Mouse (Mus musculus): ENCODE data around the gene Esyt1. TPM values are rescaled to one million over a fixed set of nuclear protein-coding genes. Genes with fewer than 3 reads are reported as not detected.
"Not testable (repeated sequence)": the region's sequence is repeated elsewhere in the genome, so short reads cannot be mapped to it uniquely, and the experiment has no call there.

Esyt1 gene
- polyA plus RNA-seq, 1 experiment: 120 TPM

DNA sequence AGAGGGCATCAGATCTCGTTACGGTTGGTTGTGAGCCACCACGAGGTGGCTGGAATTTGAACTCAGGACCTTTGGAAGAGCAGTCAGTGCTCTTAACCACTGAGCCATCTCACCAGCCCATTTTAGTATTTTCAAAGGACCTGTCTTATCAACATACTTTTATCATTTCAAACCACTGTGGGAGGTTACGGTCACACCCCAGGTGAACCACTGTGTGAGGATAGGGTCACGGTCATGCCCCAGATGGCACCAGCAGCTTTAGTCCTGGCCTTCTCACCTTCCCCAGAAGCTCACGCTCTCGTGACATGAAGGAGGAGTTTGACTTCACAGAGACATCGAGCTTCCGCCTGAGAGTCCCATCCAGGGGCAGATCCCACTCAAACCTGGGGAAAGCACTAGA, 14.5 kb downstream of the Esyt1 start:
- H3K36me3 ChIP-seq (ENCODE audit: control insufficient read depth, insufficient read depth): peaks cover 65% of the 10 kb centered on the region
- no peak overlapping the region for H3K4me3 ChIP-seq (ENCODE audit: insufficient read depth, poor library complexity, severe bottlenecking)
- H3ac ChIP-seq (ENCODE audit: control insufficient read depth, insufficient read length, low read depth): no peak overlapping the region
- H3K79me2 ChIP-seq (ENCODE audit: control insufficient read depth, insufficient read depth): no peaks in the 10 kb centered on the region
- no peaks in the 10 kb centered on the region for H3K27me3 ChIP-seq (ENCODE audit: control insufficient read depth, insufficient read depth, insufficient read length)
- TF ChIP-seq MYOG (IDR thresholded peaks at IDR 0.05; ENCODE audit: control insufficient read depth, extremely low read depth, insufficient read length) (no peak), USF1 (IDR thresholded peaks at IDR 0.05; ENCODE audit: low read depth) (no peak), MYOD1 (IDR thresholded peaks at IDR 0.05; ENCODE audit: control insufficient read depth, insufficient read length, low read depth) (no peak)
- no peaks in the 10 kb centered on the region for H3K79me3 ChIP-seq (ENCODE audit: low read depth)

DNA sequence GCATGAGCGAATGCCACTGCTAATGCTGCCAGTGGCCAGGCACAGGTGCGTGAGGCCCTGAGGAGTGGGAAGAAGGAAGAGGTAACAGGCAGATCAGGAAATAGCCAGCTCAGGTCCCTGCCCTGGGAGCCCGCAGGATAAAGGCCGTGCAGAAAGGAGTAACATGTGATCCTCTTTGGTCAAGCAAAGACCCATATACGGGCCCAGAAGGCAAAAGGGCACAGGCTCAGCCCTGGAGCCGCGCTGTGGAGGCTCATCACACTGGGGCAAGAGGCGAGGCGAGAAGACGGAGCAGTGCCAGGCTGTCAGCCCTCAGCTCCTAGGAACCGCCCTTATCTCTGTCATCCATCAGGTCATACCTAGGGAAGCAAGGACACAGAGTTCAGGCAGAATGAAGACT, 15.4 kb downstream of the Esyt1 start:
- TF ChIP-seq MYOD1 (IDR thresholded peaks at IDR 0.05; ENCODE audit: control insufficient read depth, insufficient read length, low read depth): no peak
- no peak for TF ChIP-seq CTCF (IDR thresholded peaks at IDR 0.05; ENCODE audit: control insufficient read depth, insufficient read depth, insufficient read length)
- TF ChIP-seq MAX (IDR thresholded peaks at IDR 0.05): no peak
- TF ChIP-seq MYOG (IDR thresholded peaks at IDR 0.05; ENCODE audit: control insufficient read depth, extremely low read depth, insufficient read length): no peak
- TF ChIP-seq CEBPB (IDR thresholded peaks at IDR 0.05; ENCODE audit: low read depth): no peak
- no peak for TF ChIP-seq USF1 (IDR thresholded peaks at IDR 0.05; ENCODE audit: low read depth)
- Histone ChIP-seq H3K79me2 (ENCODE audit: control insufficient read depth, insufficient read depth) (no peaks in the 10 kb centered on the region), H3K79me3 (ENCODE audit: low read depth) (no peaks in the 10 kb centered on the region), H3K4me3 (ENCODE audit: insufficient read depth, poor library complexity, severe bottlenecking) (no peak overlapping the region), H3K36me3 (ENCODE audit: control insufficient read depth, insufficient read depth) (peaks cover 57% of the 10 kb centered on the region), H3ac (ENCODE audit: control insufficient read depth, insufficient read length, low read depth) (no peak overlapping the region), H3K27me3 (ENCODE audit: control insufficient read depth, insufficient read depth, insufficient read length) (no peaks in the 10 kb centered on the region)

DNA sequence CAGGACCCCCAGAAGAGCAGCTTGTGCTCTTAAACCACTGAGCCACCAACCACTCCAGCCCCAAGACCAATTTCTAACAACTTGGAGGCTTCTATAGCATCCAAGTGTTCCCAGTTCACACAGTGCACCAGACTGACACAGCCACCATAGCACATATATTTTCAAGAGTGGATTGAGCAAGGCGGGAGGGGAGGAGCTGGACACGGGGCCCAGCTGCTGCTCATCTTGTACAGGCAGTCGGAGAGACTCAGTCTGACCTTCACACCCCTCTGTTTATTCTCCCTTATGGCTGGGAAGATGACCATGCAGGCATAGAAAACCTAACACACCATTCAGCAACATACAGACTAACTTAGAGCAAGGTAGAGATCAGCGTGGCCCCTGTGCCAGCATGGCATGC, 15.8 kb downstream of the Esyt1 start:
- TF ChIP-seq CTCF (IDR thresholded peaks at IDR 0.05; ENCODE audit: control insufficient read depth, insufficient read depth, insufficient read length) (no peak), FOSL1 (IDR thresholded peaks at IDR 0.05; ENCODE audit: insufficient read depth, low read length, poor library complexity, severe bottlenecking) (no peak), MYOD1 (IDR thresholded peaks at IDR 0.05; ENCODE audit: control insufficient read depth, insufficient read length, low read depth) (no peak), CEBPB (IDR thresholded peaks at IDR 0.05; ENCODE audit: low read depth) (no peak), MAX (IDR thresholded peaks at IDR 0.05) (no peak), MYOG (IDR thresholded peaks at IDR 0.05; ENCODE audit: control insufficient read depth, extremely low read depth, insufficient read length) (no peak), USF1 (IDR thresholded peaks at IDR 0.05; ENCODE audit: low read depth) (no peak)
- no peaks in the 10 kb centered on the region for H3K79me3 ChIP-seq (ENCODE audit: low read depth)
- no peaks in the 10 kb centered on the region for H3K27me3 ChIP-seq (ENCODE audit: control insufficient read depth, insufficient read depth, insufficient read length)
- peaks cover 52% of the 10 kb centered on the region for H3K36me3 ChIP-seq (ENCODE audit: control insufficient read depth, insufficient read depth)
- no peaks in the 10 kb centered on the region for H3K79me2 ChIP-seq (ENCODE audit: control insufficient read depth, insufficient read depth)
- no peak overlapping the region for H3K4me3 ChIP-seq (ENCODE audit: insufficient read depth, poor library complexity, severe bottlenecking)
- no peak overlapping the region for H3ac ChIP-seq (ENCODE audit: control insufficient read depth, insufficient read length, low read depth)

GRCm38 (mm10) chr10:128509203-128509602, 16.5 kb downstream of the Esyt1 start:
- TF ChIP-seq MAX (IDR thresholded peaks at IDR 0.05): no peak
- no peak overlapping the region for H3K4me3 ChIP-seq (ENCODE audit: insufficient read depth, poor library complexity, severe bottlenecking)
- no peaks in the 10 kb centered on the region for H3K27me3 ChIP-seq (ENCODE audit: control insufficient read depth, insufficient read depth, insufficient read length)
- no peaks in the 10 kb centered on the region for H3K79me3 ChIP-seq (ENCODE audit: low read depth)
- H3ac ChIP-seq (ENCODE audit: control insufficient read depth, insufficient read length, low read depth): no peak overlapping the region
- H3K79me2 ChIP-seq (ENCODE audit: control insufficient read depth, insufficient read depth): no peaks in the 10 kb centered on the region
- H3K36me3 ChIP-seq (ENCODE audit: control insufficient read depth, insufficient read depth): peaks cover 46% of the 10 kb centered on the region

GRCm38 (mm10) chr10:128508260-128508659, 17.4 kb downstream of the Esyt1 start:
- Histone ChIP-seq H3ac (ENCODE audit: control insufficient read depth, insufficient read length, low read depth) (no peak overlapping the region), H3K27me3 (ENCODE audit: control insufficient read depth, insufficient read depth, insufficient read length) (no peaks in the 10 kb centered on the region), H3K79me3 (ENCODE audit: low read depth) (no peaks in the 10 kb centered on the region), H3K4me3 (ENCODE audit: insufficient read depth, poor library complexity, severe bottlenecking) (no peak overlapping the region), H3K36me3 (ENCODE audit: control insufficient read depth, insufficient read depth) (peaks cover 36% of the 10 kb centered on the region), H3K79me2 (ENCODE audit: control insufficient read depth, insufficient read depth) (no peaks in the 10 kb centered on the region)
- TF ChIP-seq CTCF (IDR thresholded peaks at IDR 0.05; ENCODE audit: control insufficient read depth, insufficient read depth, insufficient read length) (no peak), MYOG (IDR thresholded peaks at IDR 0.05; ENCODE audit: control insufficient read depth, extremely low read depth, insufficient read length) (no peak), MAX (IDR thresholded peaks at IDR 0.05) (no peak), MYOD1 (IDR thresholded peaks at IDR 0.05; ENCODE audit: control insufficient read depth, insufficient read length, low read depth) (no peak), FOSL1 (IDR thresholded peaks at IDR 0.05; ENCODE audit: insufficient read depth, low read length, poor library complexity, severe bottlenecking) (no peak), USF1 (IDR thresholded peaks at IDR 0.05; ENCODE audit: low read depth) (no peak), CEBPB (IDR thresholded peaks at IDR 0.05; ENCODE audit: low read depth) (no peak)

DNA sequence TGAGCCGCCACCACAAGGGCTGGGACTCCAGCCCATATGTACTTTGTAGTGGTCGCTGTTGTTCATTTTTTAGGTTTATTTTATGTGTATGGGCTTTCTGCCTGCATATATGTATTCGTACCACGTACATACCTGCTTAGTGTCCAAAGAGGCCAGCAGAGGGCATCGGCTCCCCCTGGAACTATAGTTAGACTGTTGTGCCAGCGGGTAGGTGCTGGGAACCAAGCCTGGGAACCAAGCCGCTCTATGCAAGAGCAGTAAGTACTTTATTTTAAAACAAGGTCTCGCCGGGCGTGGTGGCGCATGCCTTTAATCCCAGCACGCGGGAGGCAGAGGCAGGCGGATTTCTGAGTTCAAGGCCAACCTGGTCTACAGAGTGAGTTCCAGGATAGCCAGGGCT, 19.7 kb downstream of the Esyt1 start:
- peaks cover 15% of the 10 kb centered on the region for H3K36me3 ChIP-seq (ENCODE audit: control insufficient read depth, insufficient read depth)
- H3K79me2 ChIP-seq (ENCODE audit: control insufficient read depth, insufficient read depth): no peaks in the 10 kb centered on the region
- TF ChIP-seq CTCF (IDR thresholded peaks at IDR 0.05; ENCODE audit: control insufficient read depth, insufficient read depth, insufficient read length) (no peak), MAX (IDR thresholded peaks at IDR 0.05) (no peak), CEBPB (IDR thresholded peaks at IDR 0.05; ENCODE audit: low read depth) (no peak), MYOD1 (IDR thresholded peaks at IDR 0.05; ENCODE audit: control insufficient read depth, insufficient read length, low read depth) (no peak), FOSL1 (IDR thresholded peaks at IDR 0.05; ENCODE audit: insufficient read depth, low read length, poor library complexity, severe bottlenecking) (no peak), USF1 (IDR thresholded peaks at IDR 0.05; ENCODE audit: low read depth) (no peak), MYOG (IDR thresholded peaks at IDR 0.05; ENCODE audit: control insufficient read depth, extremely low read depth, insufficient read length) (no peak)
- H3K27me3 ChIP-seq (ENCODE audit: control insufficient read depth, insufficient read depth, insufficient read length): no peaks in the 10 kb centered on the region
- H3ac ChIP-seq (ENCODE audit: control insufficient read depth, insufficient read length, low read depth): no peak overlapping the region
- H3K4me3 ChIP-seq (ENCODE audit: insufficient read depth, poor library complexity, severe bottlenecking): no peak overlapping the region
- H3K79me3 ChIP-seq (ENCODE audit: low read depth): no peaks in the 10 kb centered on the region

GRCm38 (mm10) chr10:128505371-128505667, 20.4 kb downstream of the Esyt1 start:
- not testable (repeated sequence) for H3K79me2 ChIP-seq (ENCODE audit: control insufficient read depth, insufficient read depth); H3K79me3 ChIP-seq (ENCODE audit: low read depth); H3K36me3 ChIP-seq (ENCODE audit: control insufficient read depth, insufficient read depth); H3K4me3 ChIP-seq (ENCODE audit: insufficient read depth, poor library complexity, severe bottlenecking); H3K27me3 ChIP-seq (ENCODE audit: control insufficient read depth, insufficient read depth, insufficient read length); H3ac ChIP-seq (ENCODE audit: control insufficient read depth, insufficient read length, low read depth)

Measured in C2C12 (cell line).